Mouse (Mus musculus): ENCODE data around the gene Swap70.

Gene Swap70

GRCm38 (mm10) chr7:110271814-110272213, 50.3 kb downstream of the Swap70 start:
- DNase-seq (ENCODE audit: low read depth), result no peak

GRCm38 (mm10) chr7:110272434-110272833, 50.9 kb downstream of the Swap70 start:
- peak; percentile 49 for DNase-seq (ENCODE audit: low read depth)

GRCm38 (mm10) chr7:110277734-110278245, 56.3 kb downstream of the Swap70 start:
- no peak for DNase-seq (ENCODE audit: low read depth)

GRCm38 (mm10) chr7:110279183-110279582, 57.7 kb downstream of the Swap70 start:
- DNase-seq (ENCODE audit: low read depth), result no peak

- DNase-seq (ENCODE audit: low read depth), result peak; percentile 45
Measured at GRCm38 (mm10) chr7:110281435-110282256, 60.1 kb downstream of the Swap70 start.

GRCm38 (mm10) chr7:110282797-110283196, 61.3 kb downstream of the Swap70 start:
- DNase-seq (ENCODE audit: low read depth), result no peak

GRCm38 (mm10) chr7:110283484-110284275, 62.2 kb downstream of the Swap70 start:
- DNase-seq (ENCODE audit: low read depth), result peak; percentile 90

- no peak for DNase-seq (ENCODE audit: low read depth)
Measured at GRCm38 (mm10) chr7:110285076-110285848, 63.8 kb downstream of the Swap70 start.

GRCm38 (mm10) chr7:110285849-110286151, 64.3 kb downstream of the Swap70 start:
- no peak for DNase-seq (ENCODE audit: low read depth)

- DNase-seq (ENCODE audit: low read depth), result no peak
Measured at GRCm38 (mm10) chr7:110286198-110286732, 64.8 kb downstream of the Swap70 start.

- peak; percentile 74 for DNase-seq (ENCODE audit: low read depth)
Measured at GRCm38 (mm10) chr7:110286838-110287475, 65.4 kb downstream of the Swap70 start.

- DNase-seq (ENCODE audit: low read depth), result no peak
Measured at GRCm38 (mm10) chr7:110287476-110288071, 66.1 kb downstream of the Swap70 start.

GRCm38 (mm10) chr7:110288191-110288604, 66.7 kb downstream of the Swap70 start:
- DNase-seq (ENCODE audit: low read depth), result no peak

- DNase-seq (ENCODE audit: low read depth), result no peak
Measured at GRCm38 (mm10) chr7:110288731-110289191, 67.2 kb downstream of the Swap70 start.

- DNase-seq (ENCODE audit: low read depth), result no peak
Measured at GRCm38 (mm10) chr7:110289647-110290046, 68.1 kb downstream of the Swap70 start.

GRCm38 (mm10) chr7:110296889-110297603, 75.5 kb downstream of the Swap70 start:
- DNase-seq (ENCODE audit: low read depth), result no peak

- DNase-seq (ENCODE audit: low read depth), result no peak
Measured at GRCm38 (mm10) chr7:110297611-110298010, 76.1 kb downstream of the Swap70 start.

GRCm38 (mm10) chr7:110298090-110298489, 76.6 kb downstream of the Swap70 start:
- DNase-seq (ENCODE audit: low read depth), result no peak

GRCm38 (mm10) chr7:110298739-110299410, 77.4 kb downstream of the Swap70 start:
- DNase-seq (ENCODE audit: low read depth), result no peak

GRCm38 (mm10) chr7:110302886-110303285, 81.4 kb downstream of the Swap70 start:
- DNase-seq (ENCODE audit: low read depth), result no peak
